Mouse (Mus musculus) ZHBTc4 (cell line): ENCODE data around the gene Stxbp3.
"Not testable (repeated sequence)": the region's sequence is repeated elsewhere in the genome, so short reads cannot be mapped to it uniquely, and the experiment has no call there.

Experiments
- DNase-seq: peaks from one replicate; pipeline ENCODE4 v3.0.0-alpha.2; 2011; ENCODE audit warnings: low read depth, low spot score

The Stxbp3 gene

GRCm38 (mm10) chr3:108857124-108857470 is 16.8 kb upstream of the Stxbp3 start:
- no peak for DNase-seq

GRCm38 (mm10) chr3:108856386-108857123 is 16.2 kb upstream of the Stxbp3 start:
- DNase-seq: peak; percentile 88

DNA sequence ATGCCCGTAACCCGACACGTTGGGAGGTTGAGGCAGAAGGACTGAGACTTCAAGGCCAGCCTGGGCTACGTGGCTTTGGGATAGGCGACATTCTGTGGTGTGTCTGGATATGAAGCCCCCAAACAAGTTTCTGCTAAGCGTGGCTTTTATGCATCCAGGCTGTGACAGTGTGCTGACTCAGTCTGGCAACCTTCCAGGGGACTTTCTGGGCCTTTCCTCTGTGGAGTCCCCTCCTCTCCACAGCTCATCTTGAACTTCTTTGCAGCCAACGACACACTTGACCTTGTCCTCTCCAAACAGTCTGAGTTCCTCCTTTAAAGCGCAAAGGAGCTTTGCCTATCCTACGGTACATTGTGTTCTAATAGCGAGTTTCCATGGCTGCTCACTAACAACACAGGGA is 15.5 kb upstream of the Stxbp3 start:
- DNase-seq: no peak

DNA sequence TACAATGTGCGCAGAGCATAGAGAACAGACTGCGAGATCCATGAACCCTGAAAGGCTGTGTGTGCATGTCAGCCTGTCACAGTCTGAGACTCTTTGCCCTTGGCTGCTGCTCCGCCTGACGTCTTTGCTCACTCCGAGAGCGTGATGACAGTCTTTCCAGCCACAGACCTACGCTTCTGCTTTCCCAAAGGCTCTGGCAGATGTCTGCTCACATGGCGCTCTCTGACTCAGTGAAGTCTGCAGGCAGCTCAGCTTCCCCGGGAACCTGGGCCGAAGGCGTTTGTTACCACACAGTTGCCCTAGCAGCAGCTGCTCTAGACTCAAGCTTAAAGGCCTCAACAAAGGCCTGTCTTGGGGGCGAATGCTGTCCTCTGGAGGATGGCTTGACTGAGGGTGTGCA is 15.0 kb upstream of the Stxbp3 start:
- DNase-seq: peak; percentile 39

DNA sequence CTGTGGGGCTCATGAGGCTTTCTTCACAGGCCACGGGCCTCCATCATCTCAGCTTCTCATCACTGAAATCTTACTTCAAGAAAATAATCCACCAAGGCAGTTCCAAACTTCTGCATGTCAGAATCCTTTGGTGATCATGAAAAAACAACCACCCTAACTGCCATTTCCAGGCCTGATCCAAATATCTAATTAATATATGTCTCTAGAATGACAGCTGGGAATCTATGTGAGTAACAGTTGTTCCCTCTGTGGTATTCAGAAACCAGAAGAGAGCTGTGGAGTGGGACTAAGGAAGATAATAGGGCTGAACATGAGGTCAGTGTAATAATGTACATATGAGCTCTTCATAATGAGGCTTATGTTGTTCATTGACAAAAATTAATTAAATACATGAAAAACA is 12.9 kb upstream of the Stxbp3 start:
- DNase-seq: no peak

DNA sequence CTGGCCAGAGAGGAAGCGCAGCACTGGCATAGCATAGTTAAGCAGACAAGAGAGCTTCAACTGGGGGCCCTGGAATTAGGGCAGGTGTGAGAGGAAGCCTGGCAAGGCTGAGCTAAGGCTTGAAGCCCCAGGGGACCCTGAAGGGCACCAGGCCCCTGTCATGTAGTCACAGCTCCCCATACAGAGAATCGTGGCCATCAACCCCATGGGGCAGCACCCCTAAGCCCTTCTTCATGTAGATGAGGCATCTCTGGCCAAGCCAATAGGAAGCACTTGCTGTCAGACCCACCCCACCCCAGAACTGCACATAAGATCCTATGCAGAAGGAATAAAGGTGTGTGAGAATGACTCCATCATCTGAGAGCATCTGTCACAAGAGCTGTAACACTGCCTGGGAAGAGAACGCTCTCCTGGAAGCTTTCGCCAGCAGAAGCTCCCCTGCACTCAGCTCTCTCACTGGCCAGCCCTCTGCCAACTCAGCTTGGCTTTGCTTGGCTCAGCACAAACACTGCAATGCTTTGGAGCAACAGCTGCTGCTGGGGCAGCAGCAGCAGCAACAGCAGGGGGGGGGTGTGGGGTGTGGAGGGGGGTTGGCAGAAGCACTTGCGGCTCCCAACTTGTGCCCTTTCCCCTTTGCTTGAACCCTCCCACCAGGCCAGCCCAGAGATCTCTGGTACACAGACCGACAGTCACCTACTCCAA is 11.8 kb upstream of the Stxbp3 start:
- no peak for DNase-seq

DNA sequence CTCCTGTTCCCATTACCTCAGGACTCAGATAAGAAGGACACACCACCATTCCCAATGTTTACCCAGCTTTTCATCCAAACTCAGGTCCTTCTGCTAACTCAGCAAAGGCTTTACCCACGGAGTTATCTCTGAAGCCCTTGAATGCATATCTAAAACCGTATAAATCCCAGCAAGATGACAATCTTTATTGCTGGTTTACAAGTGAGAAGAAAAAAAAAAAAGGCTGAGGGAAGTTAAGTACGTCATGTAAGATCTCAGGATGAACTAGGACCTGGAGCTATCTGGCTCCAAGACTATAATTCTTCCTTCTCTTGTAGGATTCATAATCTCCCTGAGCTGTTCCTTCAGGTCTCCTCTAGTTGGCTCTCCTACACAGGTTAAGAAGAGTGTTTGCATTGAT is 11.2 kb upstream of the Stxbp3 start:
- no peak for DNase-seq

- no peak for DNase-seq
These were observed 10.7 kb upstream of the Stxbp3 start for GRCm38 (mm10) chr3:108851075-108851474.

- no peak for DNase-seq
These were observed 10.2 kb upstream of the Stxbp3 start for GRCm38 (mm10) chr3:108850506-108850905.

- no peak for DNase-seq
These were observed 6.3 kb upstream of the Stxbp3 start for GRCm38 (mm10) chr3:108846616-108847015.

DNA sequence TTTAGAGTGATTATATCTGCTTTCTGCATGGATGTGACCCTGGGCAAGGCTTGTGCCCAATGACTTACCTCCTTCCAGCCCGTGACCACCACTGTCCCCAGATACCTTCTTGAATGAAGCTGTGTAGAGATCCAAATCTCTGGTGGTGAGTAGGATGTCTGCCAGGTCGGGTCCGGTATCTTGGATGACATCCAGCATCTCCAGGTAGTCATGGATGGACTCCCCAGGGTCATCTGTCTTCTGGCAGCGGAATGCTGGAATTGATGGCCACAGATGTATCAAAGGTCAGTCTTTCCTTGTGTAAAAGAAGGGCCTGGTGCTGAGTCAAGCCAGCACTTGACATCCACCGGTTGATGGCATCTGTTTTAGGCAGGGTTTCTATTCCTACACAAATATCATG is 4.2 kb upstream of the Stxbp3 start:
- no peak for DNase-seq

DNA sequence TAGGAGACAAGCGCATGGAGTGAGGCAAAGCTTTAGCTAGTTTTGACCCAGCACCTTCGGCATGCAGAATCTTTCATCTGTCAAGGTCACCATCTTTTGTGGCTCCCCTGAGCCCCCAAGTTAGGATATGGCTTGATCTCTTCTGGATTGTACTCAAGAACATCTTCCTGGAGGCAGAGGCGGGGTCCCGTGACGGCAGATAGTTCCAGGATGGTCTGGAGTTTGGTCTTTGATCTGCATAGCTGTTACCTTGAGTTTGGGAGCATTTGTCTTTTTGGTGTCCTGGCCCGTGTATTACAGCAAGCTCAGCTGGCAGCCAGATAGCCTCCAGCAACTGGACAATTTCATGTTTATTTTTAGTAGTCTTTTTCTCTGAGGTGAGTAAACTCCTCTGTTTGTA is 3.7 kb upstream of the Stxbp3 start:
- DNase-seq: no peak

- no peak for DNase-seq
These were observed 359 bp upstream of the Stxbp3 start for GRCm38 (mm10) chr3:108840716-108841054.

- no peak for DNase-seq
These were observed 703 bp downstream of the Stxbp3 start for GRCm38 (mm10) chr3:108839647-108839999.

DNA sequence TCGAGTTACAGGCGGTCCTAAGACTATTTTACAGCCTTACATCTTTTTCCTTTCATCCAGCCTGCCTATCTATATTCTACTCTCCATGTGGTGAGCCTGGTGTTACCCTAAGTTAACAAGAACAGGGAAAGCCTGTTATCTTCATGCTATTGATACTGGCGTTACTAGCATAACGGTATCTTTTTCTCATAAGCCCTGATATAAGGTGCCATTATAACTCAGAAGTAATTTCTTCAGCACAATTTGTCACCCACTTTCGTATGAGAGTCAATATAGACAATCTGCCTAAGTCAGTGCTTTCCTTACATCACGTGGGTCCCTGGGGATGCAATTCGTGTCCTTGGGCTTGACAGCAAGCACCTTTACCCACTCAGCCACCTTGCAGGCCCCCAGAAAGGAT is 1.3 kb downstream of the Stxbp3 start:
- DNase-seq: no peak

DNA sequence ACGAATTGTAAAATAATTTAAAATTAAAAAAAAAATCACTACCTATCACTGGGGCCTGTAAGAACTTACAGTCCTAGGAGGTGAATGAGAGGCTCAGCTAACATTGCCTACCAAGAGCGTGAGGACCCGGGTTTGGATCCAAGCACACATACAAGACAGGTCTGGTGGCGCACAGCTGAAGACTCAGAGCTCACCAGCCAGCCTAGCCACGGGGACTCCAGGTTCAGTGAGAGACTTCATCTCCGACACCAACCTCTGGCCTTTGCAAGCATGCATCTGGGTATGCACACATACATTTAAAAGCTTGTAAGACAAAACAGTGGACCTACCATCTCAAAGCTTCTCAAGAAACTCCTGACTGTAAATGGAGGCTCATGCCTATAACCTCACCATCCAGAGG is 3.4 kb downstream of the Stxbp3 start:
- DNase-seq: no peak

- DNase-seq: not testable (repeated sequence)
These were observed 6.6 kb downstream of the Stxbp3 start for GRCm38 (mm10) chr3:108833717-108834116.

GRCm38 (mm10) chr3:108831750-108832149 is 8.6 kb downstream of the Stxbp3 start:
- no peak for DNase-seq

- DNase-seq: peak; percentile 63
These were observed 9.8 kb downstream of the Stxbp3 start for GRCm38 (mm10) chr3:108830493-108830892.

- no peak for DNase-seq
These were observed 24.7 kb downstream of the Stxbp3 start for GRCm38 (mm10) chr3:108815631-108816030.

GRCm38 (mm10) chr3:108810747-108811263 is 29.5 kb downstream of the Stxbp3 start:
- no peak for DNase-seq

GRCm38 (mm10) chr3:108805622-108806021 is 34.7 kb downstream of the Stxbp3 start:
- no peak for DNase-seq

DNA sequence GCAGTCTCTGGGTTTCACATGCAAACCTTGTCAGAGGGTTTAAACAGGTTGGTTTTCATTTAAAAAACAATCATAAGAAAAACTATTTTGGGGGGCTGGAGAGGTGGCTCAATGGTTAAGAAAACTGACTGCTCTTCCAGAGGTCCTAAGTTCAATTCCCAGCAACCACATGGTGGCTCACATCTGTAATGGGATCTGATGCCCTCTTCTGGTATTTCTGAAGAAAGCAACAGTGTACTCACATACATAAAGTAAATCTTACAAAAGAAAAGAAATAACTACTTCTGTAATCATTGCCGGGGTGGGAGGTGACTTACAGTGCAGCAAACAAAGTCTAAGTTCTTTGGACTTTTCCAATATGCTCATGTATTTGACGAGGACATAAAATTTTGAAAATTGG is 42.0 kb downstream of the Stxbp3 start:
- DNase-seq: no peak
